Mouse (Mus musculus) adrenal gland, postnatal 36 days (tissue): ENCODE results near the gene Psg19. TPM values are rescaled to one million over a fixed set of nuclear protein-coding genes. Genes with fewer than 3 reads are reported as not detected.

Experiments
- DNase-seq, 2 experiments: peaks; one replicate each; pipeline ENCODE4 v3.0.0; 2021; ENCODE audit warnings: mixed read lengths in 1 of 2
- total RNA-seq, 2 experiments: library from RNA; stranded (reverse); gene quantifications; 2 replicates each; pipeline ENCODE4 v1.2.3; 2021

Gene Psg19
- total RNA-seq, 2 experiments from 2014 or later, result not detected

GRCm38 (mm10) chr7:18746189-18746860, 52.0 kb downstream of the Psg19 start:
- peak; percentile 4 to 21 for DNase-seq

Other genes with a start within 250 kb of the Psg19 start
- gene Psg27, start 231.2 kb downstream of the Psg19 start, total RNA-seq, result not detected
- not detected for gene Psg23, start 182.0 kb downstream of the Psg19 start, total RNA-seq
- gene Psg21, start 141.8 kb downstream of the Psg19 start, total RNA-seq, result not detected
- not detected for gene Psg20, start 112.3 kb downstream of the Psg19 start, total RNA-seq
- gene Psg22, start 80.4 kb downstream of the Psg19 start, total RNA-seq, result not detected
- gene Psg17, start 23.1 kb upstream of the Psg19 start, total RNA-seq, result not detected
- 1 to 10 TPM; 5.4 to 7.2 TPM for gene Mill2, start 41.4 kb upstream of the Psg19 start, total RNA-seq
- gene Pglyrp1, start 72.8 kb upstream of the Psg19 start, total RNA-seq, result 1 to 10 TPM in 1 of 2 experiments, under 1 TPM in 1; 0.56 to 1.3 TPM
- 10 to 100 TPM; 11.5 to 12.1 TPM for gene Ccdc61, start 111.9 kb upstream of the Psg19 start, total RNA-seq
- gene Nova2, start 127.4 kb upstream of the Psg19 start, total RNA-seq, result 1 to 10 TPM; 3.7 to 5.4 TPM
- not detected for gene Nanos2, start 188.9 kb upstream of the Psg19 start, total RNA-seq
- 10 to 100 TPM; 10.3 to 12.2 TPM for gene Mypop, start 192.7 kb upstream of the Psg19 start, total RNA-seq
- 10 to 100 TPM; 47.0 to 47.5 TPM for gene Irf2bp1, start 205.5 kb upstream of the Psg19 start, total RNA-seq
- not detected for gene Foxa3, start 225.0 kb upstream of the Psg19 start, total RNA-seq
- gene Sympk, start 225.9 kb upstream of the Psg19 start, total RNA-seq, result 100 to 1,000 TPM in 1 of 2 experiments, 10 to 100 TPM in 1; 88.7 to 102 TPM